Mouse (Mus musculus) CH12.LX (cell line): ENCODE results near the gene Hip1r.

Experiments
- CHD1 ChIP-seq: IDR thresholded peaks from 2 replicates; pipeline ENCODE4 v1.6.1; 2012; ENCODE audit warnings: low read depth, low read length, improper control_type of control experiment, inconsistent platforms
- CTCF ChIP-seq, 2 experiments: IDR thresholded peaks in 1 of 2; conservative IDR thresholded peaks in 1 of 2; 2 replicates each; pipeline ENCODE4 v1.5.1; 2011 to 2012; ENCODE audit warnings: low read depth in 2 of 2, low read length in 2 of 2, improper control_type of control experiment in 1 of 2, inconsistent platforms in 1 of 2, mild to moderate bottlenecking in 1 of 2, moderate library complexity in 1 of 2
- E2F4 ChIP-seq: IDR thresholded peaks from 2 replicates; pipeline ENCODE4 v1.6.1; 2011; ENCODE audit warnings: low read depth, low read length, improper control_type of control experiment; ENCODE audit not compliant: insufficient replicate concordance
- HCFC1 ChIP-seq: IDR thresholded peaks from 2 replicates; pipeline ENCODE4 v1.6.1; 2012; ENCODE audit warnings: low read depth, mild to moderate bottlenecking, inconsistent platforms, low read length, improper control_type of control experiment
- MAX ChIP-seq: IDR thresholded peaks from 2 replicates; pipeline ENCODE4 v1.6.1; 2011; ENCODE audit warnings: low read length, improper control_type of control experiment
- POLR2A ChIP-seq: IDR thresholded peaks from 2 replicates; pipeline ENCODE4 v1.6.1; 2011; ENCODE audit warnings: low read depth, mild to moderate bottlenecking, improper control_type of control experiment, low read length
- USF1 ChIP-seq: IDR thresholded peaks from 2 replicates; pipeline ENCODE4 v1.6.1; 2014; ENCODE audit warnings: low read depth, mild to moderate bottlenecking, inconsistent platforms, low read length, improper control_type of control experiment
- ZKSCAN1 ChIP-seq: IDR thresholded peaks from 2 replicates; pipeline ENCODE4 v1.6.1; 2012; ENCODE audit warnings: low read depth, inconsistent platforms, low read length, improper control_type of control experiment, borderline replicate concordance

- TF ChIP-seq CTCF (conservative IDR thresholded peaks at IDR 0.05 in 1 of 2, IDR thresholded peaks at IDR 0.05 in 1 of 2; ENCODE audit: low read depth in 2 of 2, low read length in 2 of 2) (peak in 1 of 2 experiments; percentile 41; a peak in 2 of 4 replicates), CHD1 (no peak), POLR2A (no peak), MAX (no peak), ZKSCAN1 (no peak), USF1 (no peak), E2F4 (no peak), HCFC1 (no peak)
Observed at GRCm38 (mm10) chr5:124012885-124013284, 39.5 kb downstream of the Hip1r start.
